Mouse (Mus musculus) myocyte (in vitro differentiated cells): ENCODE measurements around the gene Sertad4. TPM values are rescaled to one million over a fixed set of nuclear protein-coding genes. Genes with fewer than 3 reads are reported as not detected.
A peak's percentile ranks its signal among the peaks of the same experiment; 100 is the strongest.

Source experiments
- H3K27me3 ChIP-seq: one replicate; pipeline ENCODE4 v1.6.1; 2011; ENCODE audit not compliant: control insufficient read depth, insufficient read depth, insufficient read length
- H3K36me3 ChIP-seq: one replicate; pipeline ENCODE4 v1.6.1; 2011; ENCODE audit not compliant: control insufficient read depth, insufficient read depth
- H3K4me2 ChIP-seq: one replicate; pipeline ENCODE4 v1.6.1; 2011; ENCODE audit warnings: low read depth, control low read depth
- H3K4me3 ChIP-seq: one replicate; pipeline ENCODE4 v1.5.1; 2011; ENCODE audit warnings: mild to moderate bottlenecking, control low read depth, moderate library complexity
- H3K79me2 ChIP-seq: one replicate; pipeline ENCODE4 v1.6.1; 2011; ENCODE audit not compliant: control insufficient read depth, insufficient read depth
- H3ac ChIP-seq: one replicate; pipeline ENCODE4 v1.6.1; 2011; ENCODE audit not compliant: control insufficient read depth, insufficient read length
- CEBPB ChIP-seq: IDR thresholded peaks from 2 replicates; pipeline ENCODE4 v1.6.1; 2011; ENCODE audit warnings: mild to moderate bottlenecking, moderate library complexity; ENCODE audit not compliant: poor library complexity, insufficient read depth, severe bottlenecking
- E2F4 ChIP-seq: IDR thresholded peaks from one replicate; pipeline ENCODE4 v1.6.1; 2011; ENCODE audit warnings: mild to moderate bottlenecking, control low read depth, moderate library complexity; ENCODE audit not compliant: insufficient read depth
- MAX ChIP-seq: IDR thresholded peaks from one replicate; pipeline ENCODE4 v1.6.1; 2011; ENCODE audit warnings: low read depth, mild to moderate bottlenecking, control low read depth
- MYOD1 ChIP-seq, 3 experiments: IDR thresholded peaks; one replicate each; pipeline ENCODE4 v1.6.1; 2011; ENCODE audit warnings: control low read depth in 2 of 3, low read depth in 2 of 3, mild to moderate bottlenecking in 2 of 3, moderate library complexity in 1 of 3; ENCODE audit not compliant: insufficient read length in 2 of 3, control insufficient read depth in 1 of 3
- MYOG ChIP-seq, 3 experiments: IDR thresholded peaks; one replicate each; pipeline ENCODE4 v1.6.1; 2011; ENCODE audit warnings: control low read depth in 2 of 3, low read depth in 2 of 3, mild to moderate bottlenecking in 2 of 3; ENCODE audit not compliant: insufficient read length in 2 of 3, control insufficient read depth in 1 of 3, insufficient read depth in 1 of 3
- POLR2A ChIP-seq: IDR thresholded peaks from one replicate; pipeline ENCODE4 v1.6.1; 2011; ENCODE audit warnings: low read depth, mild to moderate bottlenecking, control low read depth, moderate library complexity; ENCODE audit not compliant: insufficient read length
- POLR2AphosphoS2 ChIP-seq: IDR thresholded peaks from one replicate; pipeline ENCODE4 v1.6.1; 2011; ENCODE audit warnings: low read depth, control low read depth; ENCODE audit not compliant: insufficient read length
- REST ChIP-seq: IDR thresholded peaks from one replicate; pipeline ENCODE4 v1.6.1; 2011; ENCODE audit warnings: mild to moderate bottlenecking, control low read depth, moderate library complexity; ENCODE audit not compliant: insufficient read depth, insufficient read length
- SRF ChIP-seq: IDR thresholded peaks from one replicate; pipeline ENCODE4 v1.6.1; 2011; ENCODE audit warnings: low read depth; ENCODE audit not compliant: control insufficient read depth, insufficient read length
- TCF12 ChIP-seq: IDR thresholded peaks from one replicate; pipeline ENCODE4 v1.6.1; 2011; ENCODE audit warnings: mild to moderate bottlenecking, control low read depth; ENCODE audit not compliant: poor library complexity, insufficient read depth, severe bottlenecking
- TCF3 ChIP-seq: IDR thresholded peaks from one replicate; pipeline ENCODE4 v1.6.1; 2011; ENCODE audit warnings: low read depth, control low read depth; ENCODE audit not compliant: insufficient read length
- USF1 ChIP-seq: IDR thresholded peaks from one replicate; pipeline ENCODE4 v1.6.1; 2011; ENCODE audit warnings: low read depth, mild to moderate bottlenecking, control low read depth, moderate library complexity
- polyA plus RNA-seq: library from polyadenylated mRNA; unstranded; fragments of >200 nt; fragmentation: generic; extraction: Trizol; gene quantifications from one replicate; pipeline ENCODE4 v1.2.1, GENCODE M21; 2012; ENCODE audit warnings: missing spikeins

The Sertad4 gene
- polyA plus RNA-seq, 1 experiment = 21.3 TPM

DNA sequence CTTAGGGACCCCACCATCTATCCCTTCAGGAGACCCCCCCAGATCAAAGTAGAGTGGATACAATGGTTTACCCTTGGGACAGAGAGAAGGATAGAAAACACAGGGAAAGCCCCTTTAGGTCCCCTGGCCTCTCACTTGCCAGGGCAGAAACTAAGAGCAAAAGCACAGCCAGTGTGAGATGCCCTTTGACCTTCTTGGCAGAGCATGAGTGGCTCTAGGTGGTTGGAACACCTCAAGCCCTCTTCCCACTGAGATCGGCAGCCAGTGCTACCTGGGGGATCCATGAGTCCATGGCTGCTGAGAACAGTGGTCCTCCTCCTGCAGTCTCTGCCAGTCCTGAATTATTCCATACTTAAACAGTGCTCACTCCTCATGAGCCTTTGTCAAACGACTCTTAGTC lies 39.8 kb downstream of the Sertad4 start:
- Histone ChIP-seq H3K4me2 (no peak overlapping the region), H3K79me2 (no peaks in the 10 kb centered on the region), H3K36me3 (no peaks in the 10 kb centered on the region), H3K27me3 (no peaks in the 10 kb centered on the region), H3ac (no peak overlapping the region), H3K4me3 (no peak overlapping the region)
- TF ChIP-seq POLR2A = no peak
- no peak for TF ChIP-seq MYOG (IDR thresholded peaks at IDR 0.05; ENCODE audit: control insufficient read depth in 1 of 3, insufficient read depth in 1 of 3, insufficient read length in 2 of 3, low read depth in 2 of 3)
- no peak for TF ChIP-seq TCF12
- TF ChIP-seq USF1 = no peak
- TF ChIP-seq E2F4 = no peak
- TF ChIP-seq REST = no peak
- TF ChIP-seq MAX = no peak
- no peak for TF ChIP-seq POLR2AphosphoS2
- no peak for TF ChIP-seq SRF
- TF ChIP-seq CEBPB = no peak
- no peak for TF ChIP-seq MYOD1 (IDR thresholded peaks at IDR 0.05; ENCODE audit: control insufficient read depth in 1 of 3, insufficient read length in 2 of 3, low read depth in 2 of 3)
- TF ChIP-seq TCF3 = no peak

DNA sequence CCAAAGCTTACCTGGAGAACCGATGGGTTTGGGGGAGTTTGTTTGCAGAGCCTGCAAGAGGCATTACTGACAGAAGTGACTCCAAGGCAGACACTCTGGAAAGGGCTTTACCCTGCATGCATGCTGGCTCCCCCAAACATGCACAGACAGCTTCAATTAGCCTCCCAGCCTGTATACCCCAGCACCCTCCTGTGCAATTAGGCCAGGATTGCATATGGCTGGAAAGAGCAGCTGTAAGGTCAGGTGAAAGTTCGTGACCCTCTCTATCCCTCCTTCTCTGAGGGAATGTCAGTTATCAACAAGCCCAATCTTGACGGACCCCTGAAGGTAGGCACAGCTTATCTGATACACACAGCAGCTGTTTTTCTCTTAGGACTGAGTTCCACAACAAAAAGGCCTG lies 40.9 kb downstream of the Sertad4 start:
- Histone ChIP-seq H3K79me2 (no peaks in the 10 kb centered on the region), H3K4me2 (no peak overlapping the region), H3K4me3 (no peak overlapping the region)

DNA sequence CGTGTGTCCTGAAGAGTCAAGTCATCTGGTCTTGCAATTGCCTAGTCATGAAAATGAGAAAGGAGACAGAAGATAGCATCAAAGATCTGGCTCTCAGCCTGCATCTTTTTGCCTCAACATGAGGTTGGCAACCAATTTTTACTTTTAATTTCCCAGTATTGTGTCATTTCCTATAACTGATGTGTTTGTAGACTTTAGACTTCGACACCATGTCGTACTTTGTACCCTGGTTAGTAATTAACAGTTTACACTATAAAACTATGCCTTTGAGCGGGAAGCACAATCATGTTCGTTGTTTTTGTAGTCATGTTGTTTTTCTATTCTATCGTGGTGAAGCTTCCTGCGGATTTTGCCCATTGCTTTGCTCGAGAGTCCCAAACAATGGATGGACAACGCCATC lies 42.8 kb downstream of the Sertad4 start:
- Histone ChIP-seq H3K4me2 (no peak overlapping the region), H3K27me3 (no peaks in the 10 kb centered on the region), H3ac (no peak overlapping the region), H3K79me2 (no peaks in the 10 kb centered on the region), H3K4me3 (no peak overlapping the region), H3K36me3 (no peaks in the 10 kb centered on the region)
- TF ChIP-seq USF1 (no peak), SRF (no peak), MYOD1 (IDR thresholded peaks at IDR 0.05; ENCODE audit: control insufficient read depth in 1 of 3, insufficient read length in 2 of 3, low read depth in 2 of 3) (no peak), CEBPB (no peak), MYOG (IDR thresholded peaks at IDR 0.05; ENCODE audit: control insufficient read depth in 1 of 3, insufficient read depth in 1 of 3, insufficient read length in 2 of 3, low read depth in 2 of 3) (no peak), POLR2A (no peak), REST (no peak), MAX (no peak)

More for the DNA sequence above, 40.9 kb downstream of the Sertad4 start:
- Histone ChIP-seq H3K27me3 (no peaks in the 10 kb centered on the region), H3K36me3 (no peaks in the 10 kb centered on the region), H3ac (no peak overlapping the region)
- TF ChIP-seq E2F4 (no peak), MYOD1 (IDR thresholded peaks at IDR 0.05; ENCODE audit: control insufficient read depth in 1 of 3, insufficient read length in 2 of 3, low read depth in 2 of 3) (no peak), MAX (no peak), TCF12 (no peak)

DNA sequence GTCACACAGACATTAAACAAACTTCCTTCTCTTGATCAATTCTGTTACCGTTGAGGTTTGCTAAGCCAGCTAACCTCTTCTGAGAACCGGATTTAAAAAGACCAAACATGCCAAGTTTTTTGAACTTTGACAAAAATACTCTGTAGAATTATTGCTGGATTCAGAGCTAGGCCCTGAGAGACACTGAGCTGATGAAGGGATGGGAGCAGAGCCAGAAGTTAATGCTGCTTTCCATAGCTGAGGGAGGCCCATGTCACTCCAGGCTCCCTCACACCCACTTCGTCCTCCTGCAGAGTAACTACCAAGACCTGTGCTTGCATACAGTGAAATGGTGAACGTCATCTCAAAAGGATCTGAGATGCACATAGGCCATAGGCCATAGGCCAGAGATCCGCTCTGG lies 43.3 kb downstream of the Sertad4 start:
- no peak overlapping the region for H3K4me2 ChIP-seq
- no peaks in the 10 kb centered on the region for H3K36me3 ChIP-seq
- H3ac ChIP-seq = no peak overlapping the region
- H3K79me2 ChIP-seq = no peaks in the 10 kb centered on the region
- H3K27me3 ChIP-seq = no peaks in the 10 kb centered on the region
- TF ChIP-seq TCF3 (no peak), REST (no peak), SRF (no peak), MAX (no peak), POLR2A (no peak), MYOG (IDR thresholded peaks at IDR 0.05; ENCODE audit: control insufficient read depth in 1 of 3, insufficient read depth in 1 of 3, insufficient read length in 2 of 3, low read depth in 2 of 3) (no peak), CEBPB (no peak), E2F4 (no peak)
- no peak overlapping the region for H3K4me3 ChIP-seq

DNA sequence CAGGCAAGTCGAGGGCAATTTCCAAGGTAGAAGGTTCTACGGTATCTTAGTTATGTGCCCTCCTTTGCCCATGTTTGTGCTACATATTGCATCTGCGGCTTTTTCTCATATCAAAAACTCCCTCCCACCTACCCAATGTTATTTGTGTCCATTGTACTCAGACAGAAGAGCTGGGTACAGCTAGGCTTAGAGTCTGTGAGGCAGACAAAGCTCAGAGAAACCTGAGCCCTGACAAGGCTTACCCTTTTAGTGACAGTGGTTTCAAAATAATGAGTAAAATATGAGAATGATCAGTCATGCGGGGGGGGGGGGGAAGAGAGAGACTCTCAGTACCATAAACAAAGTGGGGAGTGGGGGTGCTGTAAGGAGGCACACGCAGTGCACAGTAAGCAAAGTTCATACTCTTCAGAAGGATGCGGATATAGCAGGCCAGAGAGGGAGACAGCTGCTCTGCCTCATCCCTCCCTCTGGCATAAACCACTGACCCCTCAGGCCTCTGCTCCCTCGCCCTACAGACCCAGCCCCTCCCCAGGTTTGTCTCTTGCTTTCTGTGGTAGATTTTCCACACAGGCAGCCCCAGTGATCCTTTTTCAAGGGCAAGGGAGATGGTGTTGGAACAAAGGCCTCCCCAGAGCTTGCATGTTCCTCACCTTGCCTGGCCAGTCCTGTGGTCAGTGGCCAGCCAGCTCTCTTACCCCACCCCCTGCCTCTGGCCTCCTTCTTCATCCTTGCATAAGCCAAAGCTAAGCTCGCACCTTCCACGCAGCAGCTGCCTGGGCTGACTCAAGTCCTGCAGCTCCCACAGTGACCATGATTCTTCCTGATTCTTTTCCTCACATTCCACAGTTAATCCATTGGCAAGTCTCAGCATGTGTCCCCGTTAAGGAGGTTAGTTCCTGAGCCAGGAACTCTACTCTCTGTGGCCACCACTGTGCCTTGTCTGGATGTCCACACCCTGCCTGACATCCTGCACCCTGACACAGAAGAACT lies 49.1 kb downstream of the Sertad4 start:
- H3K27me3 ChIP-seq = no peaks in the 10 kb centered on the region
- peak overlapping the region; percentile 88 for H3K4me2 ChIP-seq
- TF ChIP-seq TCF3 (peak; percentile 78), USF1 (no peak), TCF12 (peak; percentile 90), SRF (peak; percentile 78), POLR2AphosphoS2 (peak; percentile 9), MYOG (IDR thresholded peaks at IDR 0.05; ENCODE audit: control insufficient read depth in 1 of 3, insufficient read depth in 1 of 3, insufficient read length in 2 of 3, low read depth in 2 of 3) (peak; percentile 90 to 99 (median 92)), MYOD1 (IDR thresholded peaks at IDR 0.05; ENCODE audit: control insufficient read depth in 1 of 3, insufficient read length in 2 of 3, low read depth in 2 of 3) (peak; percentile 80 to 97 (median 95)), REST (no peak), POLR2A (no peak), CEBPB (peak; percentile 71; the same call in 1 of the 2 replicates), E2F4 (no peak), MAX (no peak)
- no peaks in the 10 kb centered on the region for H3K36me3 ChIP-seq
- H3ac ChIP-seq = no peak overlapping the region
- no peaks in the 10 kb centered on the region for H3K79me2 ChIP-seq
- no peak overlapping the region for H3K4me3 ChIP-seq
